Mouse (Mus musculus) spleen, adult 2 months (tissue): ENCODE data around the gene Adprm.

Experiments used
- CTCF ChIP-seq: fragments of 200-500 bp; IDR thresholded peaks from 2 replicates; pipeline ENCODE4 v1.5.1; 2011; ENCODE audit warnings: mild to moderate bottlenecking, inconsistent platforms; ENCODE audit not compliant: insufficient read depth, insufficient read length, insufficient replicate concordance; ENCODE audit errors: extremely low read depth
- POLR2A ChIP-seq: fragments of 200-500 bp; IDR thresholded peaks from 2 replicates; pipeline ENCODE4 v1.6.1; 2011; ENCODE audit warnings: low read depth, low read length, inconsistent platforms

- no peak for TF ChIP-seq CTCF
- TF ChIP-seq POLR2A = no peak
Measured at GRCm38 (mm10) chr11:67077435-67077834, 25.0 kb upstream of the Adprm start.
